ENCODE assay signal across 9 mouse cellular contexts in the genomic region with DNA sequence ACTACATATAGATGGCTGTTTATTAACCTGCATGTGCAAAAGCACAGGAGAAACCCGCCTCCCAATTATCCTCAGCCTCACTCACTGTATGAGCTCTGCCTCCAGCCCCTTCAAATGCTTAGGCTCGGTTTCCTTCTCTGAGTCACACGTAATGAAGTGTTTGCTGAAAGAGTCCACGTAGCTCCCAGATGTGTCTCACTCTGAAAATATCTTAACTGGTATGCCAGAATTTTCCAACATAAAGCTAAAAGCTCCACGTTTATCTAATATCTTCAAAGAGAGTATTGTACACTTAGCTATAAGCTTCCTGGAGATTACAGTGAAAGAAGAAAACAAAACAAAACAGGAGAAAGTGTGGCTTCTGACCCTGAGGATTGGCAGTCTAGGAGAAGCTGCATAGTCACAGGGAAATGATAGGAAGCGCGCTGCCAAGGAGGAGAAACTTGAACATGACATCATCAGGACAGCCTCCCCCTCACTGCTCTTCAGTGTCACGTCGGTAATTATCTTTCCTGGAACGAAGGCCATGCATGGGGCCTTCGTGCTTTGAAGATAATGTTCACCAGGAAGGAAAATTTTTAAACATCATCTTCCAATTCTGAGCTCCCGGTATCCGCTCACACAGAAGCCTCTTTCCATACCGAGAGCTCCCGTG.
DNase-seq lines count a peak whose midpoint lies in the region; ATAC-seq lines count a peak whose summit lies in the region.
"Had no signal": no experiment of that assay in that cellular context is flagged by ENCODE, and none has a peak within 500 bp of the region (broad histone marks: within the 10 kb centered on the region; RNA-seq: fewer than 3 reads in every experiment).

No protein-coding gene starts in this region.

- ATAC-seq in kidney, embryonic 16.5 days (ENCODE audit: low FRiP score, low TSS enrichment): 0 out of 2 replicates have a peak, but pooled peaks have one; percentile 31
- ATAC-seq in lung, embryonic 15.5 days (ENCODE audit: borderline replicate concordance, extremely low read depth, low FRiP score, low TSS enrichment): peak; percentile 89
- no peak for ATAC-seq in erythroid progenitor cell, adult 5-6 weeks (replicated peaks; ENCODE audit: low FRiP score, poor library complexity, severe bottlenecking)

- WGBS in kidney, embryonic 16.5 days: 49% methylated on average over 15 of the region's 15 CpGs
- WGBS in heart, embryonic 10.5 days: 34% methylated on average over 15 of the region's 15 CpGs
- 12% methylated on average over 15 of the region's 15 CpGs for WGBS in lung, embryonic 15.5 days

- no peaks in the 10 kb centered on the region for H3K27me3 ChIP-seq in kidney, embryonic 16.5 days (ENCODE audit: insufficient read depth, low read length)
- H3K27me3 ChIP-seq in heart, embryonic 10.5 days (ENCODE audit: insufficient read depth, poor library complexity, severe bottlenecking): no peaks in the 10 kb centered on the region
- H3K27me3 ChIP-seq in lung, embryonic 15.5 days: no peaks in the 10 kb centered on the region

- no peak overlapping the region for H3K4me3 ChIP-seq in kidney, embryonic 16.5 days (ENCODE audit: low read length)
- peak overlapping the region; percentile 13; the same call in 1 of the 2 replicates for H3K4me3 ChIP-seq in heart, embryonic 10.5 days
- H3K4me3 ChIP-seq in lung, embryonic 15.5 days: no peak overlapping the region

- H3K27ac ChIP-seq in kidney, embryonic 16.5 days (ENCODE audit: low read length): no peak overlapping the region
- H3K27ac ChIP-seq in heart, embryonic 10.5 days: 0 out of 2 replicates have a peak overlapping the region, but pooled peaks have one; percentile 47
- peak overlapping the region; percentile 92 for H3K27ac ChIP-seq in lung, embryonic 15.5 days

- no peak for DNase-seq in kidney, adult 18-20 months
- DNase-seq in adrenal gland, adult 2 months: peak; percentile 67
- DNase-seq in heart, embryonic 10.5 days (ENCODE audit: low spot score): no peak
- no peak for DNase-seq in spleen, postnatal 4 days (ENCODE audit: low spot score in 2 of 2)
- no peak for DNase-seq in left cerebral cortex, adult 8-10 months (ENCODE audit: low spot score in 2 of 2)
- DNase-seq: cerebellum, postnatal 14 days had no signal

- H3K9ac ChIP-seq in kidney, embryonic 16.5 days (replicated peaks; ENCODE audit: low read length): no peak overlapping the region
- H3K9ac ChIP-seq in lung, embryonic 15.5 days: no peak overlapping the region

- H3K4me2 ChIP-seq in kidney, embryonic 16.5 days (replicated peaks; ENCODE audit: low read depth, low read length): no peak overlapping the region
- H3K4me2 ChIP-seq in lung, embryonic 15.5 days: peak overlapping the region; percentile 37

- no peaks in the 10 kb centered on the region for H3K9me3 ChIP-seq in kidney, embryonic 16.5 days (ENCODE audit: low read length)
- H3K9me3 ChIP-seq in heart, embryonic 10.5 days: no peaks in the 10 kb centered on the region
- H3K9me3 ChIP-seq in lung, embryonic 15.5 days: no peaks in the 10 kb centered on the region

- peaks cover 13% of the 10 kb centered on the region for H3K4me1 ChIP-seq in kidney, embryonic 16.5 days (ENCODE audit: insufficient read depth, low read length)
- peaks cover 17% of the 10 kb centered on the region for H3K4me1 ChIP-seq in heart, embryonic 10.5 days
- H3K4me1 ChIP-seq in lung, embryonic 15.5 days: peaks cover 27% of the 10 kb centered on the region

- H3K36me3 ChIP-seq in kidney, embryonic 16.5 days (ENCODE audit: insufficient read depth, low read length): no peaks in the 10 kb centered on the region
- no peaks in the 10 kb centered on the region for H3K36me3 ChIP-seq in heart, embryonic 10.5 days
- no peaks in the 10 kb centered on the region for H3K36me3 ChIP-seq in lung, embryonic 15.5 days
